Mouse (Mus musculus): Measurements from ENCODE around the gene Il17rc.

DNA sequence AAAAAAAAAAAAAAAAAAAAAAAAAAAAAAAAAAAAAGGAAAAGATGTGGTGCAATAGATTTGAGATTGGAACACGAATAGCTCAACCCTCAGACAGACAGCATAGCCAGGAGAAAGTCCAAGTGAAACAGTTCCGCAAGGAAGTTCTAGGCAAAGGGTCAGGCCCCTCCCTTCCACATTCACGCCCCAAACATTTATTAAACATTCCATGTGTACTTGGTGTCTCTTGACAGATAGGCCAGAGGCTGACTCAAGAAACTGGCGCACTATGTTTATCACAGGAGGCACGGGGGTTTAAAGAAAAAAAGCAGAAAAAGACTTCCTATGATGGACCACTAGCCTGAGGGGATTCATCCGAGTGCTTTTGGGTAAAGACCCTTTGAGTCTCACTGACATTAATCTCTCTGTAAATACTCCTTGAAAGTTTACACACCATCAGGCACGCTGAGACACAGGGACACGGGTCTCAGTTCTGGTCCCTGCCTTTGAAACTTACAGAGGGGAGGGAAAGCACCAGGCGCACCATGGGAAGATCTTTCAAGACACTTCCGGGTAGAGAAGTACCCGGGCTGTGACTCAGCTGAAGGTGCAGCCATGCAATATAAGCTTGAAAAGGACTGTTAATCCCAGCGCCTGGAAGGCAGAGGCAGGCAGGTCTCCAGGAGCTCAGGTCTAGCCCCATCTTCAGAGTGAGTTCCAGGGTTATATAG, 32.4 kb upstream of the Il17rc start:
- no peak for TF ChIP-seq CTCF (IDR thresholded peaks at IDR 0.05; ENCODE audit: extremely low read depth, insufficient read depth, insufficient read length, insufficient replicate concordance)
- TF ChIP-seq POLR2A (IDR thresholded peaks at IDR 0.05; ENCODE audit: low read depth, low read length): no peak
